ENCODE assay signal across 8 mouse cellular contexts in genomic region chr19:59342964-59343363, GRCm38 (mm10). TPM values are rescaled to one million over a fixed set of nuclear protein-coding genes. Genes with fewer than 3 reads are reported as not detected.
DNase-seq lines count a peak whose midpoint lies in the region; ATAC-seq and TF ChIP-seq lines count a peak whose summit lies in the region.

No protein-coding gene starts in this region.

- peak; percentile 17 for DNase-seq in heart, adult 11 months
- no peak for DNase-seq in heart, postnatal 36 days
- peak; percentile 19 for DNase-seq in CH12.LX (ENCODE audit: extremely low read depth)
- DNase-seq in urinary bladder, postnatal 4 days (ENCODE audit: low spot score in 2 of 2), result no peak
- no peak for DNase-seq in cerebellum, adult 11-12 months
- no peak for DNase-seq in kidney, postnatal 4 days

- no peak overlapping the region for H3K27ac ChIP-seq in CH12.LX (ENCODE audit: insufficient read depth, low read depth)
- H3K27ac ChIP-seq in hindbrain, embryonic 12.5 days, result no peak overlapping the region

- H3K9ac ChIP-seq in CH12.LX (ENCODE audit: insufficient read depth, low read depth), result peak overlapping the region; percentile 92
- H3K9ac ChIP-seq in hindbrain, embryonic 12.5 days, result peak overlapping the region; percentile 35; the same call in 1 of the 2 replicates

- peaks cover 0 to under 1% of the 10 kb centered on the region in 2 experiments for H3K36me3 ChIP-seq in CH12.LX (replicated peaks in 1 of 2; ENCODE audit: control insufficient read depth in 1 of 2, insufficient read depth in 1 of 2, low read length in 1 of 2)
- H3K36me3 ChIP-seq in hindbrain, embryonic 12.5 days, result no peaks in the 10 kb centered on the region
- H3K36me3 ChIP-seq in megakaryocyte, embryonic 14.5 days (replicated peaks; ENCODE audit: low read length), result peaks cover 2% of the 10 kb centered on the region

- no peak for TF ChIP-seq EP300 in CH12.LX (IDR thresholded peaks at IDR 0.05; ENCODE audit: low read length)

- no peak for TF ChIP-seq RAD21 in CH12.LX (IDR thresholded peaks at IDR 0.05; ENCODE audit: low read depth, low read length)

- H3K4me3 ChIP-seq in CH12.LX (replicated peaks in 1 of 3; ENCODE audit: low read depth in 2 of 3, low read length in 2 of 3, poor library complexity in 1 of 3), result peak overlapping the region; percentile 45 to 93 (median 86)
- H3K4me3 ChIP-seq in hindbrain, embryonic 12.5 days, result peak overlapping the region; percentile 86
- H3K4me3 ChIP-seq in megakaryocyte, embryonic 14.5 days (replicated peaks), result peak overlapping the region; percentile 100

- H3K9me3 ChIP-seq in CH12.LX (replicated peaks; ENCODE audit: low read length), result no peaks in the 10 kb centered on the region
- no peaks in the 10 kb centered on the region for H3K9me3 ChIP-seq in hindbrain, embryonic 12.5 days (replicated peaks)
- H3K9me3 ChIP-seq in megakaryocyte, embryonic 14.5 days, result no peaks in the 10 kb centered on the region

- H3K27me3 ChIP-seq in CH12.LX (replicated peaks), result no peaks in the 10 kb centered on the region
- H3K27me3 ChIP-seq in hindbrain, embryonic 12.5 days, result no peaks in the 10 kb centered on the region
- no peaks in the 10 kb centered on the region for H3K27me3 ChIP-seq in megakaryocyte, embryonic 14.5 days (replicated peaks)

- H3K4me2 ChIP-seq in CH12.LX (ENCODE audit: insufficient read depth, low read depth, poor library complexity, severe bottlenecking), result peak overlapping the region; percentile 64; the same call in 1 of the 2 replicates
- H3K4me2 ChIP-seq in hindbrain, embryonic 12.5 days (replicated peaks), result peak overlapping the region; percentile 99

- peaks cover 0 to 40% of the 10 kb centered on the region in 2 experiments; a peak in 2 of 4 replicates for H3K4me1 ChIP-seq in CH12.LX (ENCODE audit: control insufficient read depth in 1 of 2, insufficient read depth in 2 of 2)
- peaks cover 35% of the 10 kb centered on the region for H3K4me1 ChIP-seq in hindbrain, embryonic 12.5 days
- peaks cover 58% of the 10 kb centered on the region for H3K4me1 ChIP-seq in megakaryocyte, embryonic 14.5 days

- peaks cover 40% of the 10 kb centered on the region for H3K79me2 ChIP-seq in CH12.LX (replicated peaks; ENCODE audit: control insufficient read depth, extremely low read depth, insufficient read depth, poor library complexity, severe bottlenecking)

- TF ChIP-seq POLR2A in CH12.LX (IDR thresholded peaks at IDR 0.05; ENCODE audit: low read depth, low read length), result no peak

- intact Hi-C loops in heart, postnatal 36 days (cut with DNase I), result loop anchor here (10.0 kb wide), 2 partner anchors 398 to 1242 kb away; partner anchors contain the start of genes Cacul1, Eno4 and Hspa12a

- no peak for ATAC-seq in hindbrain, embryonic 12.5 days (ENCODE audit: low FRiP score)

- WGBS in hindbrain, embryonic 12.5 days, result 48% methylated on average over 2 of the region's 2 CpGs

- in situ Hi-C loops in CH12.LX (cut with MboI; ENCODE audit: low pct_ligation_motif_present, low pct_unique_long_range_greater_than_20kb, low sequenced_read_pairs), result no loop called here

- no peak for TF ChIP-seq CTCF in CH12.LX (conservative IDR thresholded peaks at IDR 0.05 in 1 of 2, IDR thresholded peaks at IDR 0.05 in 1 of 2; ENCODE audit: low read depth in 2 of 2, low read length in 2 of 2)

- dilution Hi-C loops in CH12.LX (cut with MboI; ENCODE audit: extremely low pct_ligation_motif_present, extremely low pct_unique_long_range_greater_than_20kb, low sequenced_read_pairs), result no loop called here

TF ChIP-seq in CH12.LX, 34 proteins besides CTCF, POLR2A, EP300 and RAD21:
- TF ChIP-seq SIN3A (IDR thresholded peaks at IDR 0.05; ENCODE audit: low read length) (peak; percentile 56; the same call in 1 of the 2 replicates), NRF1 (IDR thresholded peaks at IDR 0.05; ENCODE audit: low read depth, low read length) (no peak)

RNA-seq across cellular contexts. Expression of gene Pdzd8, which starts 2.6 kb away (rescaled TPM):
- 10 to 100 TPM; 24.7 to 27.2 TPM for total RNA-seq in heart, postnatal 36 days (2021)
- total RNA-seq in CH12.LX (2012; rRNA removed) (14.5 and 15.7 TPM in 2 replicates), CH12.LX (2014; rRNA removed) (20.2 and 21.4 TPM in 2 replicates)
- polyA plus RNA-seq in CH12.LX (2012; ENCODE audit: insufficient read length, low read depth), result 19.9 and 22.8 TPM in 2 replicates
- 16.7 and 18.9 TPM in 2 replicates for polyA plus RNA-seq in hindbrain, embryonic 12.5 days (2016; fragmentation: Nextera tagmentation; extraction: Ambion mirVana)
- polyA plus RNA-seq in megakaryocyte, embryonic 14.5 days (2012; ENCODE audit: insufficient read depth, low replicate concordance), result 1.3 and 1.9 TPM in 2 replicates

RNA-seq across cellular contexts. Expression of gene Rps12-ps3, which starts 20.9 kb away (rescaled TPM):
- total RNA-seq in heart, postnatal 36 days (2021), result 100 to 1,000 TPM; 231 to 254 TPM
- total RNA-seq in CH12.LX (2012; rRNA removed), result 329 and 567 TPM in 2 replicates
- total RNA-seq in CH12.LX (2014; rRNA removed), result 1,801 and 1,885 TPM in 2 replicates
- 2,237 and 3,509 TPM in 2 replicates for polyA plus RNA-seq in CH12.LX (2012; ENCODE audit: insufficient read length, low read depth)
- 7.2 TPM in 1 of 2 replicates, not detected in the other for polyA plus RNA-seq in hindbrain, embryonic 12.5 days (2016; fragmentation: Nextera tagmentation; extraction: Ambion mirVana)
- 5.6 and 40.0 TPM in 2 replicates for polyA plus RNA-seq in megakaryocyte, embryonic 14.5 days (2012; ENCODE audit: insufficient read depth, low replicate concordance)

Comparison
In these comparisons a context has a peak if more than half of its experiments do, and no peak if none do; other contexts are left out.
1. DNase-seq: peak in heart, adult 11 months (single experiment) and CH12.LX (single experiment); none in heart, postnatal 36 days (0 of 2), urinary bladder, postnatal 4 days (0 of 2), cerebellum, adult 11-12 months (single experiment) and kidney, postnatal 4 days (0 of 2).
2. RNA of gene Rps12-ps3, which starts 20.9 kb away (polyA plus RNA-seq): 2,237 to 3,509 TPM in CH12.LX; 5.6 to 40.0 TPM in megakaryocyte, embryonic 14.5 days and 7.2 TPM in hindbrain, embryonic 12.5 days; every median in the first group is over 10 times any median in the second.
3. Peak in every context shown above with its lines, with median percentiles within 50 percentile points of each other: H3K4me3 ChIP-seq.